Mouse (Mus musculus) adrenal gland, adult 18-20 months (tissue): Measurements from ENCODE around the gene Pde4d. TPM values are rescaled to one million over a fixed set of nuclear protein-coding genes. Genes with fewer than 3 reads are reported as not detected.

Experiments used
- DNase-seq, 2 experiments: peaks; one replicate each; pipeline ENCODE4 v3.0.0; 2021 to 2022; ENCODE audit warnings: low spot score in 2 of 2
- total RNA-seq, 2 experiments: library from RNA; stranded (reverse); gene quantifications; 1 replicate in 1 of 2; 2 replicates in 1 of 2; pipeline ENCODE4 v1.2.3; 2021

Gene Pde4d
- total RNA-seq, 2 experiments from 2014 or later, result 48.5 to 81.6 TPM

DNA sequence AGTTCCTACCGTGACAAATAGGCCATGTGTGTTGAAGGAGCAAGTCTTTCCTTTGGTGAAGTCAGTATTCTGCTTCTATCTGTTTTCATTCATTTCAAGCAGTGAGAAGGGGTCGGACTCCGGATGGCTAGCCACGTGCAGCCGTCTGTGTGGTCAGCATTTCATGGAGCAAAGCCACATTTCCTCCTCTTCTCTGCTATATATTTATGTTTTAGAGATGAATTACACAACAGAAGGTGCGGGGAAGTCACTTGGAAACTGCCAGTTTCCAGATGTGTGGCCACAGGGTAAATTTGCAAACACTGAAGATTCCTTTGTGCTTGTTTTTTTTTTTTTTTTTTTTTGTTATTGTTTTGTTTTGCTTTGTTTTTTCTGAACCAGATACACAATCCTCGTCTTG lies 828.0 kb downstream of the Pde4d start:
- no peak for DNase-seq

DNA sequence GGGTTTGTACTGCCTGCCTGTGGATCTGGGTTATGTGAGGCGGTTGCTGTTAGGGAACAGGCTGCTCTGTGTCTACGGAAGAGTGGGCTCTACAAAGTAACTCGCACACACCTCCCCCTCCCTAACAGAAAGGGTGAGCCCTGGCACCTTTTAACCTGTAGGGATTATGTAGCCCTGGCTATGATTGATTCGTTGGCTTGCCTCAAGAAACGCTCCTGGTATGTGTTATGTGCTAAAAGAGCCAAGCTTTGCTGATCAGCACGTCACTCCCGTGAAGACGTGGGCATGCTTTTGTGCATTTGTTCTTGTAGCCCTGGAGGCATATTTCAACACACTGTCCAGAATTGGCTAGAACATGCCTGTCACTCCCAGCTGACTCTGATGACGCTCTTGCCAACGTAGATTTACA lies 828.8 kb downstream of the Pde4d start:
- no peak for DNase-seq

DNA sequence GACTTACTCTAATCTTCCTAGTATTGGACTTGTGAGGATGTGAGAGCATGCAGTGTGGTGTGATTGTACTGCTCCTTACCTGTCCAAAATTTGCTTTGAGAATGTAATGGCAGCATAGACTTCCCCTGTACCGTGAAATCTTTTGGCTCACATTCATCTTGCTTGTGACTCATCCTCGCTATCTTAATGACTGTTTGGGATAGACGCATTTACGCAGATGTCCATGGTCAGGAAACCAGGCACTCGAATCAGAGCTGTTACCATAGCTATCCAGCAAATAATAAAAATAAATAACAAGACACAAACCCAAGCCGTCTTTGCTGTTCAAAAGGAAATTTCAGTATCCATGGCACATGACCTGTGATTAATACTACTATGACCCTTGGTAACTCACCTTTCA lies 829.5 kb downstream of the Pde4d start:
- no peak for DNase-seq

DNA sequence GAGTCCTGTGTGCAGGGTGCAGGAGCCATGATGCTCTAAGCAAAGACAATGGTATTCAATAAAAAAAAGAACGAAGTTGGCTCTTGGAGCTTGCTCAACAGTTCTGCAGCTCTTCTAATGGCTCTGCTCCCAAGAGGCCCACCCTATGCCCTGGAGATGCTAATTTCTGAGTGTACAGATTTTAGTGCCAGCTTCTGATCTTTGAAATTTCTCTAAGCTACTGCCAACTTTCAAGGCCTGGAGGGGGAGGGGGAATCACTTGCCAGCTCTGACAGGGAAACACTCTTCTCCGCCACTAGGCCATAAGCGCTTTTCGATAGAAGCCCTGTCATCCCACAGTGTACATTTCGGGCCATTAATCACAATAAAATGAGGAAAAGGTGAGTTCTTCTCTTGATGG lies 830.7 kb downstream of the Pde4d start:
- DNase-seq, result peak in 1 of 2 experiments; percentile 18

DNA sequence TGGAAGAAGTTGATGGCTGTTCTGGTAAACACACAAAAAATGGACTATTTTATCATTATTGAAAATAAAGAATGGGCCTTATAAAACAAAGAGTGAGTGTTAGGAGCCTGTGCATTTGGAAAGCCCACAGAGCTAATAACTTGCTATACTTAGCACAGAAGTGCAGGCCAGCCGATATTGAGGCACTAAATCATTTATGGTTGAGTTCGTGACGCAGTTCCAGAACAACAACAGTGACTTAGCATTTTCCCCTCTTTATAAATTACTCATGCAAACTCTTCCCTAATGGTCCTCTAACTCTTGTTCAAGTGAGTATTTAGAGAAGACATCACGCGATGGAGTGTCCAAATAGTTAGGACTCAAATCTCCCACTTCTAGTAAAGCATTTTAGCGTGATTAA lies 837.7 kb downstream of the Pde4d start:
- DNase-seq, result no peak

DNA sequence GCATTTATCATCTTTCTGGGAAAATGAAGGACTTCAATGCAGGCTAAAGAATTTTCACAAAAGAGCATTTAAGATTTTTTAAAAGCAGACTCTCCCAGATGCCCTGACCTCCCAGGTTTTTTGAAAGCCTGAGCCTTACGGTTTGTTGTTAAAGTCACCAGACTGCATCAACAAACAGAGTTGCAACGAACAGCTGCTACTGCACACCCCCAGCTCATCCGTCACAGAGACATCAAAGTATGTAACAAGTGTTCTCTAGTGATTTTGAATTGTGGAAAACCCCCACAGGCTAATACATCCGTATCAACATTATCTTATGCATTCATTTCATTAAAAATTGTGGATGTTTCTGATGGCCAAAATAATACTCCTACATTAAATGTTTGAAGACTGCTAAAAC lies 841.2 kb downstream of the Pde4d start:
- no peak for DNase-seq

DNA sequence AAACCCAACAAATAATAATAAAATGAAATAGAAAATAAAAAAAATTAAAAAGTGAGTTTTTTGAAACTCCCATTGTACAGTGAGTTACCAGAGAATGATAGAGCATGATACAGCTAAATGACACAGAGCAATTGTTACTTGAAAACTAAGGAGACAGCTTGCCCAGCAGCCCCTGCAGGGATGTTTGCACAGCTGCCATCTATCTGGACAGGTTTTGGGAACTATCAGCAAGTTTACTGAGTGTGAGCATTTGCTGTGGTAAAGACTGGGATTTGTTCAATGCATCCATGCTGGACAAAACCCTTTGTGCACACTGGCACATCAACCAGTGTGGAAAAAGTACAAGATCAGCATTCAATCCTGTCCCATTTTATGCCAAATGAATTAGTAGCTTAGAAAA lies 843.3 kb downstream of the Pde4d start:
- no peak for DNase-seq

DNA sequence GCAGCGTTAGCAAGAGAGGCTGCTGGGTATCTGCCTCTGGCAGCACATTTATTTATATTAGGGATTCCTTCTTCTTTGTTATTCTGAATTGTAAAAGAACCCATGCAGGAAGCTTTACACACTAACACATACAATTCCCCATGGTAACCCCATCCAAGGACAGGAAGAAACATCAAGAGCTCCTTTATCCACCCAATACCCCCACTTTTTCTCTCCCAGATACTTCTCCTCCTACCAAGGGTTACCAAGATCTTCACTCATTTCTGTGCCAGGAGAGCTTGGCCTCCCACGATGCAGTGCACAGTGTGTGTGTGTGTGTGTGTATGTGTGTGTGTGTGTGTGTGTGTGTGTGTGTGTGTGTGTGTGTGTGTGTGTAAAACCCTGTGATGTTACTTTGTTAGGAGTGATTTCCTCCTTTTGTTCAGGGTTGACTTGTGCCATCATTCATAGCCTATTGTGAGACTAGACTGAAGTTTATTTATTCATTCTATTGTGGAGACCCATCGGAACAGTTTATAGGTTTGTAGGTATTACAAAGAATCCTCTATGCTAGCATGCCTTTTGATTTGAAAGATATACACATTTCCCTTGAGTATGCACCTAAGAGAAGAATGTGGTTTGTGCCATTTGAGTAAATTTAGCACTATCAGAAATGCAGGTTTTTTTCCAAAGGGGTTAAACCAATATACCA lies 846.7 kb downstream of the Pde4d start:
- no peak for DNase-seq

DNA sequence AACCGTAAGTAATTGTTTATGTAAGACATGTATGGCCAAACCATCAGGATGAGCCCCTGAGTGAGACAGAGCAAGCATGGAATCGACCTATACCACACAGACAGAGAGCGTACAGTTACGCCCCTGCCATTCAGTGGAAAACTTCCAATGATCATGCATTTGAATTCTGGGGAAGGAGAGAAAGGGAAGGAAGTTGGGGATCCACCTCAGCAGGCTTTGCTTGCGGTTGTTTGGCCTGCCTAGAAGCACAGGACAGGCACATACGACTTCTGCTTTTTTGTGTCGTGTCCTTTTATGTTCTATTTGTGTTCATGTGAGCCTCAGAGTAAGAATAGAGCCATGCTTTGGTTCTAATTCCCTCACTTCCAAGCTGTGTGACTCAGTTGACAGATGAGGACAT lies 849.1 kb downstream of the Pde4d start:
- DNase-seq, result no peak

DNA sequence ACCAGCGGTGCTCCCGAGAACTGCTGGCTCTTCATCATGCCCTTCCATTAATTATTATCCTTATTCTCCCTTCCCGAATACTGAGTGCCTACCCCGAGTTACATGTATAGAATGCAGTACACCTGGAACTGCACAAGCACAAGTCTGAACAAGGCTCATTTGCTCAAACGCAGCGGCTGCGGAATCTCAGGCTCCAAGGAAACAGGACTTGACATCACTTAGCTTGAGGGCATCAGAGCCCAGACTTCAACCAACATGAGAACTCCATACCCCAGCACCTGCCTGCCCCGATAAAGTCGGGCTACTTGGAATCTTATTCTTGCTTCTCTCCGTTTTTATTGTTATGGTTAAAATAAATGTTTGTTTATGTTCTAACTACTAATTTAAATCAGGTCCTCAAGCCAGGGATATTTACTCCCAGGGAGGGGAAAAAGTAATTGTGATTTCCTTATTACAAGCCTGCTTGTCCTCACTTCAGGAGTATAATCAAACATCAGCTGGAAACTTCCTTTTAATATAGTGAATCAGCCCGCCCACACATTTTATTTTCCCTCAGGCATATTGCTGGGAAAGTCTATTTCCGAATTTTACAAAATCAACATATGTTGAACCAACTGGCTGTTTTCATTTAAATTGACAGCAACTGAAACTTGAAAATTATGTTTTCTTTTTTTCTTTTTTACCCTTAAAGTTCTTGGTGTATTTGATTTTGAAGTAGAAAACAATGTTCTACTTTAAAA lies 849.9 kb downstream of the Pde4d start:
- DNase-seq, result no peak

DNA sequence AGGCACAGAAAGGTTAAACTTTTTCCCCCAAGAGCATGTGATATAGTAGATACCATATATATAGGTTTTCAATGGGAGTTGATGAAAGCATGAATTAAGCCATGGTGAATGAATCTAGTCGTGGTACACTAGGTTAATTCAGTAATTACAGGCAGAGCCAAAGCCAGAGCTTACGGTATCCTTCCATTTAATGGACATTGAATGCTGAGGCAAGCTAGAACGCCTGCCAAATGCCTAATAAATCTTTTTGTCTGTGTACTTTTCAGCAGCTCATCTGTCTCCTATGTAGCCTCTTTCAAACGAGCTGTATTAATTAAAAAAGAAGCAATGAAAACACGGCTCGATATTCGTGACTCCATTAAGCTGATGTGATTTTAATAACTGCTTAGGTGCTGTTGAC lies 862.8 kb downstream of the Pde4d start:
- DNase-seq, result no peak

DNA sequence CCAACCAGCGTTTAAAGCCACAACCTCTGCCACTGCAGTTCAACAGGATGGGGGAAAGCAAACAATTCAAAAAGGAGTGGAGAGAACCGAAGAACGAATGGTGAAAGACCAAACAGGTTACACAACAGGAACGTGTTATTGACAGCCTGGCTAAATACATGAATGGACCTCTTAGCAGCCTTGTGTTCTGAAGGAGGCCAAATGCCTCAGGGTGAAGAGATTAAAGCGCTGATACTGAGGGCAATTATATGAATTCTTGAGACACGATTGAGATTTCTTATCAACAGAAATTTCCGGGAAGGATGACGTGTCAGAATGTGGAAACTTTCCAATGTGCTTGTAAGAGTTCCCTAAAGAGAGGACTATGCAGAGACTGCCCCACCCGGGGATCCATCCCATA lies 865.9 kb downstream of the Pde4d start:
- no peak for DNase-seq

DNA sequence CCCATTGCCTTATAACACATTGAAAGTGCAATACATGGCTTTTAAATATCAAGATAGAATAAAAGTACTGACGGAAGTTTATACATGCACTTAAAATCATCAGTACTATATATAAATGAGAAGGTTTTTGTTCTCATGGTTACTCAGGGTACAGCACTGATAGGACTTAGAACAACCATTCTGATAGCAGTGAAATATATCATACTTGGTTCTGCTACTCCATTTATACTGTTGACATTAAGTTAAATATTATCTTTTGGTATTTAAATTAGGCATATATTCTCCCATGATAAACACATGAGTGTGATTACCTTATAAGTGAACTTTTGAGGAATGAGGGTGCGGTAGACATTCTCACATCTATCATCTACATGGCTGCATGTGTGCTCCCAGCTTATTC lies 867.9 kb downstream of the Pde4d start:
- DNase-seq, result no peak

DNA sequence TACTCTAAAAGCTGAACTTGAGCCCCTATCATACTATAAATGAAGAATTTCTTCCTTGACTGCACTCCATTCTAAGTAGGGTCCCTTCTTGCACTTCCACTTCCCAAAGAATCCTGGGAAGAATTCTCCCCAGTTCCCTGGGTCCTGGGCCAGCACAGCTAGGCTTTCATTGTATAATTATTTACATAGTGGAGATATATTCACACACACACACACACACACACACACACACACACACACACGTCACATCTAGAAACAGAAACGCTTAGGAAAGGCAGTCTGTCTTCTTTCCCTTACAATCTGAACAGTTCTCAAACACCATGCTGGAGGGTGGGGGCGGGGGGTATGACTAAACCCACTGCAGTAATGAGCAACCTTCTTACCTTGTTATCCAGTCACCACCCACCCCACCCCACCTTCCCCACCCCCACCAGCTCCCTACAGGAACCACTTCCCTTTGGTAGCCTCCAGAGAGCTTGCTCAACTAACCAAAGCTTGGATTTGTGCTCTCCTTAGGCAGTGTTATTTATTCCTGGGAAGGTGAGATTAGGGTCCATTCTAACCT lies 868.8 kb downstream of the Pde4d start:
- DNase-seq, result no peak

DNA sequence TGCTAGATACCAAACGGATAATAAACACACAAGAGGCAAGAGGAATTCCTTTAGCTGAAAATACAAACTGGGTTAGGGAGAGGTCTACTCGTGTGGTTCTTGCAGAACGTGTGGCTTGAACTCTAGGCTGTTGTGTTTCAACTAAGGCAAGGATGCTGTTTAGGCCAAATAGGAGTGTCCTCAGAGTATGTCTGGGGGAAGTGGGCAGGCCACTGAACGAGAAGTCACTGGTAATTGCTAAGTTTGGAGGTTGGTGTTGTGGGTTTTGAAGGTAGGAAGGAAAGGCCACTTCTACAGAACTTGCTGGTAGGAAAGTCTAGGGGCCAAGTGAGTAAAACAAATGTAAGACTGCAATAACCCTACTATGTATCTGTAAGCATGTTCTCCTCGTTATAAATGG lies 876.3 kb downstream of the Pde4d start:
- no peak for DNase-seq

DNA sequence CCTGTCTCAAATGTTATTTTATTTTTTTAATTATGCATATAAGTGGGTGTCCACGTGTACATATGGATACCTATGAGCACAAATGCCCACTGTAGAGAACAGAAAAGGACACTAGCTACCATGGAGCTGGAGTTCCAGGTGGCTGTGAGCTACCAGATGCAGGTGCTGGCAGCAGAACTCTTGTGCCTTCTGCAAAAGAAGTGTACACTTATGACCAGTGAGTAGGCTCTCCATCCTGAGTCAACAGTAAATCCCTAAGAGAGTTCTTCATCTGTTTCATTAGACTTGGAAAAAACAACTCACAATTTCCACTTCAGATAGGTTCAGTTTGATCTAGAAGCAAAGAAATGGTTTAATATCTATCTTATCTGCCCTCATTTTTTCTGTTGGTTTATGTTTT lies 881.8 kb downstream of the Pde4d start:
- DNase-seq, result no peak

DNA sequence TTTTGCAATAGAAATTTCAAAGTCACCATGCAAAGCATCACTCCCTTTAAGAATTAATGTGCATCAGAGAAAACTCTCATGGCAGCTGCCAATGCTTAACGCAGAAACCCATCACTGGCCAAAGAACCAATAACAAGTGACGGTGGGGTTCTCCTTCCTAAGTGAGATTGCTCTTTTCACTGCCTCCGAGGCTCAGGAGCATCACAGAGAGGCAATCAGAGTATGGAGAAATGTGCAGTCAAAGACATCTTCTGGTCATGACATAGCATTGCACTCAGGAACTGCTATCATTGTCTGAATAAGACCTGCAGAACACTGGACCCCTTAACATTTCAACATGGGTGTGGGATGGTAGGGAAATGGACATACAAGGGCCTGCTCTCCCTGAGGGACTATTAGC lies 892.2 kb downstream of the Pde4d start:
- DNase-seq, result no peak

DNA sequence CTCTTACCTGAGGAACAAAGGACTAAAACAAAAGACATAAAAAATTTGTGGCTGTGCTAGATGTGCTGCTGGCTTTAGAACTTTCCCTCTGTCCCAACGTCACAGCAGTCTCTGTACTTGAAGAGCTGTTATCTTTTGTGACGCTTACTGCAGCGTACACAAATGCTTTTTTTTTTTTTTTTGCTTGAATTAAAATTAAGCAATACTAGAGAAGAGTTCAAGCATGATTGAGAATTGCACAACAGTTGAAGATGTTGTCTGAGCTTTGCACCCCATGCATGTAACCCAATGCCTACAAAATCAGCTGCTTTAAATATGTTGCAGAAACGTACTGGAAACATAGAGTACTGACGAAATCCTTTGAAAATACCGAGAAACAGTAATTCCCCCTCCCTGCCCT lies 892.7 kb downstream of the Pde4d start:
- DNase-seq, result no peak

DNA sequence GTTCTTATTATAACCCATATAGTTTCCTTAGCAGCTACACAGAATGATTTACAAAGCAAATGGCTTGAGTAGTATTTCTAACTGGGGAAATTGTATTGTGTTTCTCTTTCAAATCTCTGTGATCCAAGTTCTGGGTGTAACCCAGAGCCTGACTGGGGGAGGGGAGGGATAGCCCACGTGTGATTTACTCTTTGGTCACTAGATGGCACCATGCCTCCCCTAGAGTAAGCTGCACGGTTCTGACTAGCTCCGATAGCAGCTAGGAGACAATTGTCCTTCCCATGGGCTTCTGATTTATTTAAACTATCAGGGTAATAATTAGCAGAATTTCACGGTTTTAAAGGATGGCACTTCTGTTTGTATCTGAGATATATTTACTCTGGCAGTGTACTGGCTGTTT lies 893.8 kb downstream of the Pde4d start:
- peak; percentile 48 to 62 for DNase-seq

DNA sequence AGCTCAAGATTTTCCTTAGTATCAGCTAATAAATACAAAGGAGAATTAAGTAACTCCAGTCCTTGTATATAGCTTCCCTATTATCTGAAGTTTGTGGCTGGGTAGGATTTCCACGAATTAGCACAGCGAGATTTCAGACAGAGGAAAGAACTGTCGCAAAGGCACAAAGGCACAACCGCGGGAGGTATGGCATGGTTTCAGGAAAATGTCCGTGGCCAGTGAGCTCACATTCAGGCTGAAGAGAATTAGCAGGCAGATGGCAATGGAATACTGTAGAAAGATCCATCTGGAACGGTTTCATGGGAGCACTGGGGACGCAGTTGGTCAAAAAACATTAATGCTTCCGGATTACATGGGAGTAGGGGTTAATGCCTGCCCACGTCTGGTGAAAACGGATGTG lies 898.0 kb downstream of the Pde4d start:
- no peak for DNase-seq

DNA sequence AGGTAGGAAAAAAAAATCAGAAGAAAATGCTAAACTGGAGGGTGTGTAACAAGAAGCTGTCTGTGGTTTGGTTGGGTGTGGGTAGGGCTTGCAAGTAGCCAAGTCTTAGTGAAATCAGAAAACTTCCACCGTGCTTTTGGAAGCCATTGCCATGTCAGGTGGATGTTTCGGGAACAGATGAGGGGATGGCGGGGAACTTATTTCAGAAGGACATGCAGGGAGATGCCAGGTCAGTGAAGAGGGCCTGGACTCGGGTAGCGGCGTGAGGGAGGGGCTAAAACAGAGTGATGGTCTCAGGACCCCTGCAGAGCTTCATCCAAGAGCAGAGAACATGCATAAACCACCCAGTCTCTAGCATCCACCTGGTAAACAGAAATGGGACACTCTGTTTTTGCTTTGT lies 898.6 kb downstream of the Pde4d start:
- DNase-seq, result no peak

DNA sequence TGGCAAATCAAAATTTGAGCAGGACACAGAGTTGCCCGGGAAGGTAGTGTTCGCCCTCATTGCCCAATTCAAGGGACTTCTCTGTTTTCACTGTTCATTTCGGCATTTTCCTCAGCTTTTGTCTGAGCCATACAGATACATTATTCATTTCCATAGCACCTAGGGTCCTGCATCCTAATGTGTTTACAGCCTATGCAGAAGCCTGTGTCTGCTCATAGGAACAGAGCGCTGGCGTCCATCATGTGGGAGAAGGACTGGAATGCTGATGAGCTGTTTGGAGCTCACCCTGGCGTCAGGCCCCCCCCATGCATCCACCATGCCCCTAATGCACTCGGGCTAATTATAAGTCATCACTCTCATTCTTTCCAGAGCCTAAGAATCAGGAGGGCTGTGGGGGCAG lies 900.4 kb downstream of the Pde4d start:
- no peak for DNase-seq

DNA sequence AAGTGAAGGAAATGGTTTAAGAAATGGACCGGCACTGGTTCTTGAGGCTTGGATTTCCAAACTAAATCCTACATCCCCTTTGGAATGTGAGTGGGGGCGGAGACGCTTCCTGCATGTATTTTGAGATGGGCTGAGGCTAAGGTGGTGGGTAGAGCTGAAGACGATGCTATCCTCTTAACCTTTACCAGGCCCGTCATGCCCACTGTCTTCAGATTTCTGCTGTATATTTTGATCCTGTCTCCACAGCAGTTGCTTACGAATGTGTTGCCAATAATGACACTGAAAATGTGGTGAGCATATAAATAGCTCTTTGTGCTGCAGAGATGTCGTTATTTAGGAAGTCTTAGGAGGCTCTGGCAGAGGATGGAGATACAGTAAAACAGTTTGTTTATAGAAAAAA lies 904.3 kb downstream of the Pde4d start:
- no peak for DNase-seq
